Mouse (Mus musculus) right cerebral cortex, postnatal 10 days (tissue): ENCODE measurements at regions not wholly inside any gene's neighbourhood (a gene's known extent, or its start where the extent isn't known, plus 50 kb on each side); places are given as distances from the start of the nearest gene placed in this dataset.

Experiments
- DNase-seq, 2 experiments: peaks; one replicate each; pipeline ENCODE4 v3.0.0; 2021; ENCODE audit warnings: low spot score in 2 of 2

DNA sequence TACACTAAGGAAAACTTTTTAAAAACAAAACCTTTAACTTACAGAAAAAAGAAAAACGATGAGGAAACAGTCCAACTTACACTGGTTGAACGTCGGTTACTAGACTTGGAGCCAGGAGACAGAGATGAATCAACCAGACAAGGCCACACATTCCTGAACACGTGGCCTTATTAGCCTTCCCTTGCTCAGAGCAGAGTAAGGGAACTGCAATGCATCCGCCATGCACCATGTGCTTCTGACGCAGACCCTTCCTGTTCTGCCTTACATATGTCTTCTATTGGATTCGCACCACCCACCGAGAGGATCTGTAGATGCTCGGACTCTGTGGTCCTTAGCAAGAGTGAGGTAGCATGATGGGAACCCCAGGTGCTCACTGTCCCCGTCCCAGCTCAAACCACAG lies 336.2 kb upstream of the Zfp637 start:
- no peak for DNase-seq

DNA sequence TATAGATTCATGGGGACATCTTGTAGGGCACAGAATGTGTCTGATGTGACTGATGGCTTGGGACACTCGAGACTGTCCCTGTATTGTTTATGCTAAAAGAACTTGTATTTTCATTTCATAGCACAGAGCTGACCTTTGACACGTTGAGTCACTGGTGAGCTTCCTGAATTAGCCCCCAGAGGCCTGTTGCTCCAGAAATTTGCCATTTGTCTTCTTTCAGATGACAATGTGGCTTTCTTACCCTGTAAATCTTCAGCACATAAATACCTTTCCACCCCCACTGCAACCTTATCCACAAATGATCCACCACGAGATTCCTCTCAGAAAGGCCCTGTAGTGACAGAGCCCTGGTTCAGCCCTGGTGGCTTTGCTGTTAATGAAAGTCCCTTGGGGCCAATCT lies 335.5 kb upstream of the Zfp637 start:
- no peak for DNase-seq

DNA sequence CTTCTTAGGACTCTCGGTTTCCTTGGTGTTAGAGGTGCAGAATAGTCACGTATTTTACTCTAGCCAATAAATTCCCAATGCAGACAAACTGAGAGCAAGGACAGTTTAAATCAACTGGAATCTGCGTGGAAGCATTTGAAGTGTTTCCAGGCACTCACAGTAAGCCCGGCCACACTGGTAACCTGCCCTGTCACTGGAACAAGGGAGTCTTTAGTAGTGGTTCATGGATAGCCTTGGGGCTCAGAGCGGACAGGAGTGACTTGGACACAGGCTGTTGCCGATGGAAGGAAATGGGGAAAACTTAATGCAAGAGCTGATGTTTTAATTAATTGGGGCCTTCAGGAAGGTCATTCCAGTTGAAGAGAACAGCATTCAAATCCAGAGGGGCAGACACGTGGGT lies 334.4 kb upstream of the Zfp637 start:
- no peak for DNase-seq

DNA sequence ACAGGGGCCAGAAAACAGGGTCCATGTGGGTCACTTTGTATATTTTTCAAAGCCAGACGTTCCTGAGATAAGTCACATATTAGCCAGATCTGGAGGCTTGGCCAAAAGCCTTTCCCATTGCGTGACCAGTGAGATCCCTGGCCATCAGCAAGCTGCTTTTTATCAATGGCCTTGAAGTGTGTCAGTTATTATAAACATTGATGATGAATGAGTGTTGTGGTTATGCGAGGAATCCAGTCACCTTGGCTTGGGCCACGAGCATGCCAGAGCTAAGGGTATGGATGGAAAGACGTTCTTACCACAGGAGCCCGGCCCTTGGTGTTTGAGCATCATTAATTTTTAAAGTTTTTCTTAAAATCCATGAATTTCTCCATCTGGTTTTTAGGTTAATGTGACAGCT lies 332.1 kb upstream of the Zfp637 start:
- no peak for DNase-seq

DNA sequence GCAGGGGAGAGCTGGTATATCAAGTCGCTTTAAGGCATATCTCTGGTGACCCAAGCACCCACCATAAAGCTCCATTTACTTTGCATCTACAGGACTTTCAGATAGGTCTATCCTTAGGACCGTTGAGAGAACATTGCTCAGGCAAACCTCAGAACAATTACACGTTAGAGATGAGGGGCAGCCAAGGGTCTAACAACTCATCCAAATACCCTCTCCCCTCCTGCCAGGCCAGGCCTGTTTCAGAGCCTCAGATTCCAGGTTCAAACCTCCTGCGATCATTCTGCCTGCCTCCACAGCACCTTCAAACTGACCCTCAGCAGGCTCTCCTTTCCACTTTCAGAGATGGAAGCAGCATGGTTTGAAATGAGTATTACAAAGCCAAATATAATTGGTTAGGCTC lies 331.0 kb upstream of the Zfp637 start:
- no peak for DNase-seq

DNA sequence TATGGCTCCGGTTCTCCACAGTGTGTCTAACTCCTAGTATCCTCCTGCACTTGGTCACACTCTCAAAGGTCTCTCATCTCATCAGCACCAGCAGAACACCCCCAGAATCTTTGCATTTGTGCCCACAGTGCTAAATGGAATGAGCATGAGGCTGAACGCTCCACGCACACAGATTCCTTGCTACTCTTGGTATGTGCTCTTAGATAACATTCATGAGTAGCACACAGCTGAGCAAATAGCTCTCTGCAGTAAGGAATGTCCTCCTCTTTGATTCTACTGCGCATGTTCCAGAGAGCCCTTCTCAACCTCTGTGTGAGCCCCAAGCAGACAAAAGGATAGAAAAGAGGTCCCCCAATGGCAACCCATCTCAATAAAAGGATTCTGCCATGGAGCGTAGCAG lies 326.1 kb upstream of the Zfp637 start:
- no peak for DNase-seq

DNA sequence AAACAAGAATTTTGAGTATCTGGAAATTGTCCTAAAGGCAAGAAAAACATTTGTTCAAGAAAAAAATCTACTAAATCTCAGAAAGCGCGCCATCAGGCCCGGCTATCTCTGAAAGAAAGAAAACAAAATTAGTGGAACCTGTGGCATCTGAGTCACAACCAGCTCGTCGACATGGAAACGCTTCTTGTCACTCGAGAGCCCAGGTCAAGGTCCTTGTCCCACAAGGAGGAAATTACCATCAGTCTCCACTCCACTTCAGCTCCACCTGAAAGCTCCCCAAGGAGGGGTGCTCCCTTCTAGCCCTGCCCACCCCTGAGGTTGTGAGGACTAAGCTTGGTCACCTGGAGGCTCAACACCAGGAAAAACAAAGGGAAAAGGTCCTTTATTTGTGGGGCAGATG lies 324.1 kb upstream of the Zfp637 start:
- no peak for DNase-seq

DNA sequence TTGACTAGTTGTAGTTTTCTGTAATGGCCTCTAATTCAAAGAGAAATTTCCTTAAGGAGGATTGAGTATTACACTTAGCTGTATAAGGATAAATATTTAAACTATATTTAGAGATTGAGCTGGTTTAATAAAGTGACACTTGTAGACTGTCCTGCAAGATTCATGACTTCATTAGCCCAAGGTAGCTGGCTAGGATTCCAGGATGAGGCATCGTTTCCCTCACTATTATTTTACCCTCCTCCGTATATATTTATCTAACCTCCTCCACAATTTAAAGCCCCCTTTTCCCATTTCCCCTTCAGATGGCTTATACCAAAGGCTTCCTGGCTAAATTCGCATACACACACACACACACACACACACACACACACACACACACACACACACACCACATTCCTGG lies 322.0 kb upstream of the Zfp637 start:
- DNase-seq = no peak

DNA sequence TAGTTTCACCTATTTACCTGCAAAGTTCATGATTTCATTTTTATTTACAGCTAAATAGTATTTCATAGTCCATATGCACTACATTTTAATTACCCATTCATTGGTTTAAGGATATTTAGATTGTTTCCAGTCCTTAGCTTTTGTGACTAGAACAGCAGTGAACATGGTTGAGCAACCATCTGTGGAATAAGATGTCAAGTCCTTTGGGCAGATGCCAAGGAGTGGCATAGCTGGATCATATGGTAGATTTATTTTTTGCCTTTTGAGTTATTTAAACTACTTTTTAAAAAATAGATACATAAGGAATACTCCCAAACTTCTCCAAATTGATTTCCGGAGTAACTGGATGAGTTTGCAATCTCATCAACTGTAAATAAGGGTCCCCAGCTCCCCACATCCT lies 321.5 kb upstream of the Zfp637 start:
- DNase-seq = no peak

DNA sequence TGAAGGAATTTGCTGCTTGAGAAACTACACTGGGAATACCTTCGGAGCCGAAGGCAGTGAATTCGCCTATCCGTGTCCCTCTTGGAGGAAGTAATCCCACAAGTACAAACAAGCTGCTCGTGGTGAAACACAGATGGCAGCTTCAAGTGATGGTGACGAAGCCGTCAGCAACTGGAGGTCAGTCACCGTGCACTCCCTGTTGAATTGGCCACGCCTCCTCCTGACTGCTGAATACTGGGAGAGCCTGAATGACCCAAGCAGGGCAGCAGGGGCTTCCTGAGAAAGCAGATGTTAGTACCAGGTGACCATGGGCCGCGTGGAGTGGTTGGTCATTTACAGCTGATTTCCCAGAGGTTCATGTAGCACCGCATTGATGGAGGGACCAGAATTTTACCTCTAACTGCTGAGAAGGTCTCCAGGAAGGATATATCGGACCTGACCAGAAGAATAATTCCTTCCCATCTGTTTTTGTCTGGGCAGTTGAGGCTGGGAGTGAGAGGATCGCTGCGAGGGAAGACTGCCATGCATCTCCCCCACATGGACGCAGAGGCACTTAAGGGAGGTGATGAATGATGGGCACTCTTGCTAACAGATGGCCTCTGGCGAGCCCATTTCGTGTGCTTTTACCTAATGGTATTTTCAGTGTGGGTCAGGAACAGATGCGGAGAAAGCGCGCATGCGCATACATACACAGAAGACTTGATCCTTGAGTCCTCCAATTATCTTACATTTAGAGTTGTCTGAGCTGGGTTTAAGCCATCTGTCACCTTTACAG lies 314.6 kb upstream of the Zfp637 start:
- no peak for DNase-seq

DNA sequence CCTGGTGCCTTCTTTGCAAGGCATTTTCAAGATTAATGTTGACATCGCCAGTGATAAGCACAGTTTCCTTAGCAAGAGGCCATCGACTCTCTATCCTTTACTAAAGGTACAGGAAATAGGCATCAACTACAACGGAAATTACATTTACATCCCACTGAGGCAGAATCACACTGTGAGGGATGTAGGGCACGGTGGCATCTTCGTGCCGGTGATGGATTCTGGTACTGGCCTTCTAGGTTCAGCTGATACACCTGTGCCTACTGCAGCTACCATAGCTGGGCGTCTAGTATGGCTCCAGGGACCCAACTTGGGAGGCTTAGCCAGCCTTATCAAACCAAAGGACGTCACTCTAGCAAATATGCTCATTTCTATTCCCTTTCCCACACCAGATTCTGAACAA lies 313.5 kb upstream of the Zfp637 start:
- DNase-seq = no peak

DNA sequence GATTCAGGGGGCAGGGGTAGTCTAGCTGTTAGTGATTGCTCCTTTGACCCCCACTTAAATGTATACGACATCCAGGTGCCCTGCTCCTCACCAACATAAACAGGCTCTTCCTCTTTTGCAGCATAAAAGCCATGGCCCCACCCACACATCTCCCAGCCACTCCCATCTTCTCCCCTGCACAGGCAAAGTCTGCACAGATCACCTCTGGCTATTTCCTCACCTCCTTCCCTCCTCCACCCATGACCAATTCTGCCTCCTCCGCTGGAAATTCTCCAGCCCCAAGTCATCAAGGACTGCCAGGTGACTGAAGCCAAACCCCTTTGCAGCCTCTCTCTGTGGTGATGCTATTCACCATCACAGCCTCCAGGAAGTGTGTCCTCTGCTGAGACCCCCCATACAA lies 306.8 kb upstream of the Zfp637 start:
- no peak for DNase-seq

DNA sequence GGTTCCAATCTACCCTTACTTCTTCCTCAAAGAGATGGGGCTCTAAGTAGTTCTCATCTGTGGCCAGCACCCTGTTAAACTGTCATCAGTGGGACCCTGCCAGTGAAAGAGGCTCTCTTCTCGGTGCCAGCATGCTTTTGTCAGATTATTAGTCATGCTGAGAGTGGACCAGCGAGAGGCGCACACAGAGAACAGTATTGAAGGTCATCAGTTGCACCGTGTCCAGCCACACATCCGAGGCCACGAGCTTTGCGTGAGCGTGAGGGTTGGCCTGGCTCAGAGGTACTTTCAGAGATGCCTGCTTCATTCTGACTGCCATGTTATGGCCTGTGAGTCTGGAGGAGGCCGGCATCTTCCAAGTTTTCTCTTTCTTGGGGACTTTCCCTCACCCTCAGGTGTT lies 306.0 kb upstream of the Zfp637 start:
- no peak for DNase-seq

DNA sequence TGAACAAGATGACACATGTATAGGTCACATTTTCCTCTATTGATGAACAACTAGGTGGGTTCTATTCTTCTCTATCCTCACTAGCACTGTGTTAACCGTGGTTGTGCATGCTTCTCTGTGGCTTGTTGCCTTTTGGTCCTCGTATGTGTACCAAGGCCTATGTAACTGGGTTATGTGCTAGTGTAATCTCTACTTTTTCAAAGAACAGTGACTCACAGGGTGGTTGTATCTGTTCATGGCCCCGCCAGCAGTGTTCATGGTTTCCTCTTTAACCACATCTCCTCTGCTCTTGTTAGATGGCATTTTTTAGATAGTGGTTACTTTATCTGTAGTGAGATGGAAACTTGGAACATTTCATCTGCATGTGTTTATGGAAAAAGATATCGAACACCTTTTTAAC lies 304.9 kb upstream of the Zfp637 start:
- DNase-seq = no peak

DNA sequence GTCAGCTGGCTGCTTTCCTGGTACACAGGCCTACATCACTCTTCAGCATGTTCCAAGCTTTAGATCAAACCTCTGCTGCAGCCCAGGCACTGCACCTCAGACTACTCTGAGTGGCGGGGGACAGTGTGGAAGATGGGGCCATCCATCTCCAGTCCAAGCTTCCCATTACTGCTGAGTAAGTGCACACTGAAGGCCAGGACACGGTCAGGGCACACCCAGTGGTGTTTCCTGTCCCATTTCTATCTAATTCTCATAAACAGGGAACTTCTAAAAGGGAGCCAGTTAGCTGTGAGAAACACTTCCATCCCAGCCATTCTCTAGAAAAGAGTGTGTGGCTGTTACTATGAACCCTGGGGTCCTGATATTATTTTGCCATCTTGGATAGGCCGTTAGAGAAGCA lies 298.5 kb upstream of the Zfp637 start:
- DNase-seq = no peak

DNA sequence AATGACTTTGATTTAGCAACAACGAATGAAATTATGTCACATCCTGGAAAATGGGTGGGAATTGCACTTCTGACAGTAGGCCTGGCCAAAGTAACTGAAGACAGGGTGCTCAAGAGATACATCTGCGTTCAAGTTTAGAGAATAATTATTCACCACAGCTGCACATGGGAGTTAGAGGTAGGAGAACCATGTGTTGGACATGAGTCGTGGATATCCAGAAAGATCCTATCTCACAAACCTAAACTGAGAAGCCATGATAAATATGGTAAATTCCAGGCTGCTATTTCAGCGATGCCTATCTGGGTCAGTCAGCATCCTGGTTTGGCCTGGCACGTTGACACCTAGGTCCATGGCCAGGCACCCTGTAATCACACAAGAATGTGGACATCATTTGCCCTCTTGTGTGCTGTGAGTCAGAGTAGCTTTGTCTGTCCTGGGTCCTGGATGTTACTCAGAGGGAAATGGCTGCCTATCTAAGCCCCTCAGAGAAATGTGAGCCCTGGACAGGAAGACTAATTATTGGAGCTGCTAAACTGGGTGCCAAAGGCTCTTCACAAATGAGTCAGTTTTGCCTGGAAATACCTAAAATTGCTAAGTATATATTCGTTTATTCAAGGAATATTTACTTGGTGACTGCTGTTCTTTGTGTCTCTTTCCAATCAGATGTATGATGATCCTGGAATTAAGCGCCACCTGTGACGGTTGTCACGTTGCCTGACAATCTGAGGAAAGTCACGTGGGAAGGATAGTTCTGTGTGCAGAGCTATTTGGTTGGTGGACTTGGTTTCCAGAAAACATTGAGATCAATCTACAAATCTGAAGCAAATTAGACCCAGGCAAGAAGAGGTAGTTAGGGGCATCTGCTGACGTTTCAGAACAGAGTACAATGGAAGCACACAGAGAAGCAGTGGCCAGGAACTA lies 296.4 kb upstream of the Zfp637 start:
- DNase-seq = no peak

DNA sequence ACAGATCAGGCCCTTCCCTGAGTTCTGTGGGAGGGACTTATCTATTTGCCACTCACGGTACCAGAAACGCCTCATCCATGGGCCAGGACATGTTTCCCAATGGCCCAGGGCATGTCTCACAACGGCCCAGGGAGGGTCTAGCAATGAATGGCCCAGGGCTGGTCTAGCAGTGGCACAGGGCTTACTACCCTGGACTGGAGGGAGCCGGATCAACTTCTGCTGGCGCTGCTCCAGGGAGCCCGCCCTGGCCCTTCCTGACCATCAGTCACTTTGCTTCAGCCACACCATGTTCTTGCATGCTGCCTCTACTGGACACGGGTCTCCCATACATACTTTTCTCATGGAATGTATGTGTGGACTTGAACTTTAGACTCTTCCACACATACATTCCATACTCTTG lies 290.1 kb upstream of the Zfp637 start:
- DNase-seq = no peak

DNA sequence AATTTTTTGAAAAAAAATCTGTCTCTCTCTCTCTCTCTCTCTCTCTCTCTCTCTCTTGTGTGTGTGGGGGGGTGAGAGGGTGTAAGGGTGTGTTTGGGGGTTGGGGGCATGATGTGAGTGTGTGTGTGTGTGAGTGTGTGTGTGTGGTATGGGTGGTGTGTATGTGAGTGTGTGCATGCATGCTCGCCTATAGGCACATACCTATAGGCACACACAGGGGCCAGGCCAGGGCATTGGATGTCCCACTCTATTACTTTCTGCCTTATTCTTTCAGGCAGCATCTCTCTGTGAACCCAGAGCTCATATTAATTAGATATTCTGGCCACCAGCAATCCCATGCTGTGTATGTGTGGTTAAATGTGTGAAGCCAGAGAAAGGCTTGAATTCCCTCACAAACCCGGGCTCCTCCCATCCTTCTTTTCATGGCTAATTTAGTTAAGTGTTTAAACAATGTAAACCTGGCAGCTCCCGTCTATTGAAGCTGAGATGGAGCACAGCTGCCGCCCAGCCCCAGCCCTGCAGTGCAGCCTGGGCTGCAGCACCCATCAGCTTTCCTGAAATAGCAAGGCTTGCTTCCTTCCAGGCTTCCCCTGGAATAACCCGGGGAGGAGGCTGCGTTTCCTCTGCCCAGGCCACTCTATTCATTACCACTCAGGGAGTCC lies 288.8 kb upstream of the Zfp637 start:
- DNase-seq = peak; percentile 48 to 64

DNA sequence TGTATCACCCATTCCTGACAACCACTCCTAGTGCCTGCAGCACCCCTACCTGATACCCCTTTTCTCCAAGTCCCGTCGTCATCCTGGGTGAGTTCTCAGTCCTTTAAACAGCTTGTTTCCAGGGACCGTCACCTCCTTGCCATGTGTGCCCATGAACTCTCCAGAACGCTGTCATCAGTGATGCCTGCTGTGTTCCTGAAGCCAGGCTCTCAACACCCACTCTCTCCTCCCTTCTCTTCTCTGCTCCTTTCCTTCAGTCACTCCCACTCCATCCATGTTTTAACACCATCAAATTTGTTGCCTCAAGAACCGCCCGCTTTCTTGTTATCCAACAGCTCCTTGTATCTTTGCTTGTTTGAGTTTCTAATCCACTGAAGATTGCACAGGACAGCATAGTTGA lies 277.8 kb upstream of the Zfp637 start:
- no peak for DNase-seq

DNA sequence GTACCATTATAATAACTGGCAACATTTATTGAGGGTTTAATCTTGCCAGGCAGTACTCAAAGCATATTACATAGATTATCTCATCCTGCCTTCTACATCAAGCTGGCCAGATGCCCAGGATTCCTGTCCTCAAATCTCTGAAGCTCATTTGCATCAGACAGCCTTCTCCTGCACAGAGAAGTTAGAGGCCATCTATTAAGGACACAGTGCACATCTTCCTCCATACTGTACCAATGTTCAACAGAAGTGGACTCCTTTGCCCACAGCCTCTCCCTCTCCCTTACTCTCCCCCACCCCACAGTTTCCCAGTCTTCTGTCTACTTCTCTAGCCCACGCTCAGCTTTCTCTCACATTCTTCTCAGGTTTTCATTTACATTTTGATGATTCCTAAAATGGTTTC lies 277.3 kb upstream of the Zfp637 start:
- peak; percentile 75 for DNase-seq

DNA sequence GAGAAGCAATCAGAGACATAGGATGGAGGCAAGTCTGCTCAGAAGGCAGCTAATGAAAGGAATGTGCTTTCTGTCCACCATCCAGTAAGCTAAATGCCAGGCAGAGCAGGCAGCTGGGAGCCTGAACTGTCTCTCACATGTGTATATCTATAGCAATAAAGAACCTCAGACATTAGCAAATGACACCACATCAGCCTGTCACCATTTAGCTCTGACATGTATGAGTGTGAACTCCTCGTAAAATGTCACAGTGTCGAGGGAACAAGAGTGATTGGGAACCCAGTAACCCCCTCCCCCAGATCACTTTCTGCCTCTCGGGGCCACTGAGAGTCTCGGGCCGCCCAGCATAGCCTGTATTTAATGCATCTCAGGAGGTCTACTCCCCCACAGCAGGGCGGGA lies 274.2 kb upstream of the Zfp637 start:
- DNase-seq = no peak

DNA sequence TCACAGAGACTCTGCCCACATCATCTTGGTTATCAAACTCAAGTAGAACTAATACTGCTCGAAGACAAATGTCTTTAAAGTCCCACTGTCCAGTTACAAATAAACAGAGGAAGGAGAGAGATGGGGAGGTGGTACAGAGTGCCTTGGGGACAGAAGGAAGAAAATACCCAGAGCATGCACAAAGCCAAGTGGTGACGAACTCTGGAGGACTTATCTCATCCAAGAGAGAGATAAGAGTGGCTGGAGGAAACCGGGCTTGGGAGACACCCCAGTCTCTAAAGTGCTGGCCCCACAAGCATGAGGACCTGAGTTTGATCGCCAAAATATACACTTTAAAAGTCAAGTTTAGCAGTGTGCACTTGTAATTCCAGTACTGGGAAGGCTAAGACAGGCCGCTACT lies 273.3 kb upstream of the Zfp637 start:
- no peak for DNase-seq
